Mouse (Mus musculus) myocyte (in vitro differentiated cells): ENCODE data around the gene Naa80.
A peak's percentile ranks its signal among the peaks of the same experiment; 100 is the strongest.

Source experiments
- POLR2A ChIP-seq: IDR thresholded peaks from one replicate; pipeline ENCODE4 v1.6.1; 2011; ENCODE audit warnings: low read depth, mild to moderate bottlenecking, control low read depth, moderate library complexity; ENCODE audit not compliant: insufficient read length
- POLR2AphosphoS2 ChIP-seq: IDR thresholded peaks from one replicate; pipeline ENCODE4 v1.6.1; 2011; ENCODE audit warnings: low read depth, control low read depth; ENCODE audit not compliant: insufficient read length
- USF1 ChIP-seq: IDR thresholded peaks from one replicate; pipeline ENCODE4 v1.6.1; 2011; ENCODE audit warnings: low read depth, mild to moderate bottlenecking, control low read depth, moderate library complexity

DNA sequence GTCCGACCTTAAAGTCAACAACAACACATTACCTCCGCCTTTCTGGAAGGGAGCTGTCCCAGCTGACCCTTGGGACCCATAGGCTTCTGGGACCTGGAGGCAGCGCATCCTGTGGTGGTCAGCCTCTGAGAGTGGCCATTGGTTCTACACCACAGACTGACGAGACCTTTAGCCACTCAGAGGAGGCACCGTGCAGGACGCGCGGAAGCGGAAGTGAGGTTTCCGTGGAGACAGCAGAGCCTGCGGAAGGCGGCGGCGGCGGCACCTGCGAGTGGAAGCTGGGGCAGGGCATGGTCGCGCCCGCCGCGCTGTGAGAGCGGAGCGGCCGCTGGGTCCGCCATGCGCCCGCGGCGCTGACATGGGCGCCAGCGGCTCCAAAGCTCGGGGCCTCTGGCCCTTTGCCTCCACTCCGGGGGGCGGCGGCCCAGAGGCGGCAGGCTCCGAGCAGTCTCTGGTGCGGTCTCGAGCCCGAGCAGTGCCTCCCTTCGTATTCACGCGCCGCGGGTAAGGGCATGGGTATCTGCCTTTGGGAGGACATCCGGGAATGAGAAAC is 15.6 kb upstream of the Naa80 start, which contains the start of gene Tusc2:
- TF ChIP-seq POLR2A (peak; percentile 70), POLR2AphosphoS2 (peak; percentile 100), USF1 (no peak)
